Mouse (Mus musculus): ENCODE measurements around the gene Spag17.
"Not testable (repeated sequence)": the region's sequence is repeated elsewhere in the genome, so short reads cannot be mapped to it uniquely, and the experiment has no call there.

Spag17 gene

GRCm38 (mm10) chr3:99885187-99885811 is at the start of gene Spag17:
Spag17 (plus strand) TSS chr3:99885406.
- peak; percentile 32 for DNase-seq (ENCODE audit: low spot score)

GRCm38 (mm10) chr3:99842333-99842732 is 42.9 kb upstream of the Spag17 start:
- DNase-seq (ENCODE audit: low spot score) = no peak

GRCm38 (mm10) chr3:99842808-99843207 is 42.4 kb upstream of the Spag17 start:
- no peak for DNase-seq (ENCODE audit: low spot score)

- DNase-seq (ENCODE audit: low spot score) = no peak
Measured at GRCm38 (mm10) chr3:99843233-99843632, 42.0 kb upstream of the Spag17 start.

- DNase-seq (ENCODE audit: low spot score) = no peak
Measured at GRCm38 (mm10) chr3:99850926-99851325, 34.3 kb upstream of the Spag17 start.

GRCm38 (mm10) chr3:99854595-99854994 is 30.6 kb upstream of the Spag17 start:
- DNase-seq (ENCODE audit: low spot score) = peak; percentile 13

- DNase-seq (ENCODE audit: low spot score) = peak; percentile 23
Measured at GRCm38 (mm10) chr3:99858922-99859321, 26.3 kb upstream of the Spag17 start.

- peak; percentile 21 for DNase-seq (ENCODE audit: low spot score)
Measured at GRCm38 (mm10) chr3:99864706-99865105, 20.5 kb upstream of the Spag17 start.

GRCm38 (mm10) chr3:99875137-99875536 is 10.1 kb upstream of the Spag17 start:
- no peak for DNase-seq (ENCODE audit: low spot score)

- DNase-seq (ENCODE audit: low spot score) = no peak
Measured at GRCm38 (mm10) chr3:99881498-99881897, 3.7 kb upstream of the Spag17 start.

GRCm38 (mm10) chr3:99883988-99884564 is 1.1 kb upstream of the Spag17 start:
- no peak for DNase-seq (ENCODE audit: low spot score)

GRCm38 (mm10) chr3:99894741-99895140 is 9.5 kb downstream of the Spag17 start:
- DNase-seq (ENCODE audit: low spot score) = not testable (repeated sequence)

- DNase-seq (ENCODE audit: low spot score) = no peak
Measured at GRCm38 (mm10) chr3:99913809-99914439, 28.7 kb downstream of the Spag17 start.

GRCm38 (mm10) chr3:99922944-99923343 is 37.7 kb downstream of the Spag17 start:
- no peak for DNase-seq (ENCODE audit: low spot score)

GRCm38 (mm10) chr3:99930920-99931620 is 45.9 kb downstream of the Spag17 start:
- no peak for DNase-seq (ENCODE audit: low spot score)

GRCm38 (mm10) chr3:99936159-99936558 is 51.0 kb downstream of the Spag17 start:
- DNase-seq (ENCODE audit: low spot score) = peak; percentile 69

GRCm38 (mm10) chr3:99938611-99939286 is 53.5 kb downstream of the Spag17 start:
- DNase-seq (ENCODE audit: low spot score) = peak; percentile 82

- DNase-seq (ENCODE audit: low spot score) = no peak
Measured at GRCm38 (mm10) chr3:99945171-99945570, 60.0 kb downstream of the Spag17 start.

- DNase-seq (ENCODE audit: low spot score) = no peak
Measured at GRCm38 (mm10) chr3:99954039-99954602, 68.9 kb downstream of the Spag17 start.

GRCm38 (mm10) chr3:99956517-99956916 is 71.3 kb downstream of the Spag17 start:
- DNase-seq (ENCODE audit: low spot score) = no peak

GRCm38 (mm10) chr3:99959805-99960485 is 74.7 kb downstream of the Spag17 start:
- no peak for DNase-seq (ENCODE audit: low spot score)
